Mouse (Mus musculus): ENCODE results near the gene Trpv5.

- TF ChIP-seq TAL1 (IDR thresholded peaks at IDR 0.05; ENCODE audit: low read length) (no peak), GATA1 (IDR thresholded peaks at IDR 0.05; ENCODE audit: low read length) (no peak)
Measured at GRCm38 (mm10) chr6:41646220-41646619, 34.3 kb downstream of the Trpv5 start.

All from erythroblast, embryonic 14.5 days (primary cell).